Mouse (Mus musculus) fat pad, adult 2 months (tissue): ENCODE measurements around the gene Cryba4.

Source experiments
- DNase-seq: peaks from one replicate; pipeline ENCODE4 v3.0.0-alpha.2; 2011; ENCODE audit warnings: low read depth, low spot score; ENCODE audit errors: extremely low read depth

Cryba4 gene

DNA sequence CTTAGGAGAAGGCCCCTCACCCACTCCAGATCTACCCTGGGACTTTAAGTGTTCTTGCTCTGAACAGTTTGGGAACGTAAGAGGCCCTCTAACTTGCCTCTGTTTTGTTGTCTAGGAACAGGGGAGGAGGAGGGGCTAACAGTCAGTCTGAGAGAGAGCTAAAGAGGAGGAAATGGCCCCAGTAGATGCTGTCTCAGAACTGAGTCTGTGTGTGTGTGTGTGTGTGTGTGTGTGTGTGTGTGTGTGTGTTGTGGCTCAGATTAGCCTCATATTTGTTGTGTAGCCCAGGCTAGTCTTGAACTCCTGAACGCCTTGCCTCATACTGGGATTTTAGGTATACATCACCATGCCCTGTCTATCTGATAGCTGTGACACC is 34.3 kb upstream of the Cryba4 start:
- DNase-seq = no peak

DNA sequence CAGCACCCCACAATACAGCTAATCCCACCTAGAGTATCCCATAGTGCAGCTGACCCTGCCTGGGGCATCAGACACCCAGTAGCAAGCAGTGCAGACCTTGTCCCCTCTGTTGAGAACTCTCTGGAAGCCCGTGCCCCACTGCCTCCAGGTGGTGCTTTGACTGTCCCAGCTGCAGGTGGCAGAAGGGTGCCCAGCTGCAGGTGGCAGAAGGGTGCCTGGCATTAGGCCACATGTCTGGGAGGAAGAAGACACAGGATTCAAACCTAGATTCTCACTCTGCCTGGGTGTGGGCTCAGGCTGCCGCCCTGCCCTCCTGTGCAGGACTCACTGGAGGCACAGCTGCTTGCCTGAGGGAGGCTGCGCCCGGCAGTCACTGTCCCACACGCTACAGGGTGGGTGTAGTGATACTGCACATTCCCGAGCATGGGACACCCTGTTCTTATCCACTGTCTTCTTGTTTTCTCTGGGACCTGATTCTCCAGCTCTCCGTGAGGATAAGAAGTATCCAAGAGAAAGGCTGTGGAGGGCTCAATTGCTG is 33.3 kb upstream of the Cryba4 start:
- DNase-seq = no peak

GRCm38 (mm10) chr5:112284203-112284582 is 31.9 kb upstream of the Cryba4 start:
- DNase-seq = no peak

- DNase-seq = no peak
Measured at GRCm38 (mm10) chr5:112283543-112284202, 31.4 kb upstream of the Cryba4 start.

GRCm38 (mm10) chr5:112282780-112283482 is 30.6 kb upstream of the Cryba4 start:
- DNase-seq = no peak

- no peak for DNase-seq
Measured at GRCm38 (mm10) chr5:112282123-112282779, 29.9 kb upstream of the Cryba4 start.

- no peak for DNase-seq
Measured at GRCm38 (mm10) chr5:112281676-112282075, 29.4 kb upstream of the Cryba4 start.

GRCm38 (mm10) chr5:112280863-112281660 is 28.7 kb upstream of the Cryba4 start:
- no peak for DNase-seq

DNA sequence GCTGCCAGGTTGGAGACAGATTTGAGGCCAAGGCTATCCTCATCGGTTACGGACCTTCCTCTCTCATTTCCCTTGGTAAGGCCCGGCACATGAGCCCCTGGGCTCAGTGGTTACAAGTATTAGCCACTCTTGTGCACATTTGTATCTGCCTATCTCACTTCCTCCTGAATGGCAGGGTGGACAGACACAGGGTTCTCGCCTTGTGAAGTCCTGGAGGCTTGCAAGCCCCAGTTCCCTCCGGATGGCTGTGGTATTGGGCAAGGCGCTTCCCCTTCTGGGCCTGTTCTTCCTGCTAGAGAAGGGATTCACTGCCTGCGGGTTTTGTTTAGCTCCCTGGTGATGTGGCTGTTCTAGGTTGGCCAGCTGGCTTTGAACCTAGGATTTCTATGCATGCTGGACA is 27.8 kb upstream of the Cryba4 start:
- DNase-seq = no peak

- no peak for DNase-seq
Measured at GRCm38 (mm10) chr5:112279181-112280021, 27.1 kb upstream of the Cryba4 start.

DNA sequence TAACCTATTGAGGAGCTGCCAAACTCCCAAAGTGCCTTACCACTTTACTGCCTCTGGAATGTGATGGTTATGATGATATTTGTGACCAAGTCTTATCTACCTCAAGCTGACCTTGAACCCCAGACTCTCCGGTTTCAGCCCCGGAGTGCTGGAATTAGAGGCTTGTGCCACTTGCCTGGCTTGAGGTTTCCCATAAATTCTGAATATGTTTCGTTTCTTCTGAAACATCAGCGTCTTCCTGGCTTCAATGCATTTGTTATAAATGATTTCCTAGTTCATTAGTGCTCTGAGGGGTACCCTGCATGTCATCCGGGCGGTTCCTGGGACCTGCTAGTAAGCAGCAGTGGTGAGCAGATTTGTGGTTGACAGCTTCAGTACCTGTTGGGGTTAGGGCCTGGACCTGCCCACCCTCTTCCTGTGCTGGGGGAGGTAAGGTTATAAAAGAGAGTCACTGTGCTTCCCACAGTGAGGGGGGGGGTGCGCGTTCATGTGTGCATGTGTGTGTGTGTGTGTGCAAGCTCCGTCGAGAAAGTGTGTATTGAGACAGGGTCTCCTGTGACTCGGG is 25.7 kb upstream of the Cryba4 start:
- no peak for DNase-seq

GRCm38 (mm10) chr5:112276907-112277348 is 24.6 kb upstream of the Cryba4 start:
- no peak for DNase-seq

DNA sequence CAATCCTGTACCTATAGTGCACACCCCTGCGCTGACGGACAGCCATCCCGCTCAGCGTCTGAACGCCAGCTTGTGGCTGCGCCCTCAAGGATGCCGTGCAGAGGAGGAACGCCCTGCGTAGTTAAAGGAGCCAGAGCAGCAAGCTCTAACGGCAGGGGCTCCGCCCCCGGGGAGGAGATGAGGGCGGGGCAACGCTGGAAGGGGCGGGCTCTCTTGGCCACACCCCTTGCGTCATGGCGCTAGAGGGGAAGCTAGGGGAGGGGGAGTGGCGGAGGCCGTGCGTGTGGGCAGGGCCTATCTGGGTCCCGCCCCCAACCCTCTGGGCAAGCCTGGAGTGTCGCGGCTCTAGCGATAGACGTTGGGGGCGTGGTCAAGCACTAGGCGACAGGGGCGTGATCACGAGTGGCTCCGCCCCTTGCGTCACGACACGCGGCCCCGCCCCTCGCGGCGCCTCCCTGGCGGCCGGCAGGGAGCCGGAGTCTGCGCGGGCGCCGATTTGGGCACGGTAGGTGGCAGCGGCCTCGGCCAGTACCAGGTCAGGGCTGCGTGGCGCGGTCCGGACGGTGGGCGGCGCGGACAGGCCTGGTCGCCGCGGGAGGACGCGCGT is 24.1 kb upstream of the Cryba4 start, which contains the start of gene Tpst2:
TSS of gene Tpst2 (plus strand) at position 425 of the 607 bp plus-strand sequence.
- peak; percentile 63 for DNase-seq

GRCm38 (mm10) chr5:112275021-112275804 is 22.9 kb upstream of the Cryba4 start:
- no peak for DNase-seq

DNA sequence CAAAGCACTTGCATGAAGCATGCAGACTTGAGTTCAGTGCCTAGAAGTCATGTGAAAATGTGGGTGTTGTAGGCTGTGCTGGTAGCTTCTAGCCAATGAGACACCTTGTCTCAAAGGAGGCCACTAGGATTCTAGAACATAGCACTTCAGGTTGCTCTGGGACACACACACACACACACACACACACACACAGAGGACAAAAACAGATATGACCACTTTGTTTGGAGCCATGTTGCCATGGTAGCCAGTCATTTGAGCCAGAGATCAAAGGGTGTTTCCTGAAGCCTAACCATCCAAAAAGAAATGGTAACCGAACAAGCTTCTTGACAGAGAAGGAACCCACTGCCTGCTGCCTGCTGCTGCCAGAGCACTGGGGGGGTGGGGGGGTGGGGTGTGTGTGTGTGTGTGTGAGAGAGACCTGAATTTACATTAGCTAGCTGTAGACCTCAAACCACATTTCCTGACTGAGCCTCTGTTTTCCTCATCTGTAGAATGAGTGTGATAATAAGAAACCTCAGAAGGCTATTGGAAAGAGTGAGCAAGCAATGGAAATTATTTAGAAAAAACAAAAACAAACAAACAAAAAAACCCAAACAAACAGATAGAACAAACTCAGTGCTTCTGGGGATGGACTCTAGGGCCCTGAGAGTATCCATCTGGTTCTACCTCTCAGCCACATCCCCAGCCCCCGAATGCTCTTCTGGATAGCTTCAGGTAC is 21.6 kb upstream of the Cryba4 start:
- no peak for DNase-seq

DNA sequence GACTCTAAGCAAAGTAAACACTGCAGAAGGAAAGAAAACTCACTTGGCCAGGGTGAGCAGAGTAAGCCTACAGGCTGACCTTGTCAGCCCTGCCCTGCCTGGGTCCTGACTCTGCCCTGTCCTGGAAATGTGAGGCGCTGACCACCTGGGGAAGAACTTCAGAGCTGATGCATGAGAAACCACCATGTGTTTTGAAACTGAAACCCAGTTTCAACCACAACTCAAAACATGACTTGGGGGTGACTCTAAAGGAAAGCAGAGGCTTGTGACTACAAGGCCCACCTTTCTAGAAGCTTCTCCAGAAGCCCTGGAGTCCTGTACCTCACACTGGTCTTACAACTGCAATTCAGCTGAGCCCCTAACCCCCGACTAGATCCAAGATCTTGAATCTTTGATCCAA is 20.6 kb upstream of the Cryba4 start:
- DNase-seq = no peak

GRCm38 (mm10) chr5:112270764-112271541 is 18.6 kb upstream of the Cryba4 start:
- DNase-seq = no peak
